Mouse (Mus musculus) left cerebral cortex, adult 8-10 months (tissue): ENCODE data around the gene Wfdc2. TPM values are rescaled to one million over a fixed set of nuclear protein-coding genes. Genes with fewer than 3 reads are reported as not detected.
A peak's percentile ranks its signal among the peaks of the same experiment; 100 is the strongest.

ENCODE experiments used
- DNase-seq, 2 experiments: peaks; one replicate each; pipeline ENCODE4 v3.0.0; 2022; ENCODE audit warnings: low spot score in 2 of 2
- total RNA-seq, 4 experiments: library from RNA; stranded (reverse); gene quantifications; 2 replicates each; pipeline ENCODE4 v1.2.4; 2022

Gene Wfdc2
- 1 to 10 TPM in 2 of 4 experiments, under 1 TPM in 2; 0.98 to 1.5 (median 1.1) TPM for total RNA-seq

DNA sequence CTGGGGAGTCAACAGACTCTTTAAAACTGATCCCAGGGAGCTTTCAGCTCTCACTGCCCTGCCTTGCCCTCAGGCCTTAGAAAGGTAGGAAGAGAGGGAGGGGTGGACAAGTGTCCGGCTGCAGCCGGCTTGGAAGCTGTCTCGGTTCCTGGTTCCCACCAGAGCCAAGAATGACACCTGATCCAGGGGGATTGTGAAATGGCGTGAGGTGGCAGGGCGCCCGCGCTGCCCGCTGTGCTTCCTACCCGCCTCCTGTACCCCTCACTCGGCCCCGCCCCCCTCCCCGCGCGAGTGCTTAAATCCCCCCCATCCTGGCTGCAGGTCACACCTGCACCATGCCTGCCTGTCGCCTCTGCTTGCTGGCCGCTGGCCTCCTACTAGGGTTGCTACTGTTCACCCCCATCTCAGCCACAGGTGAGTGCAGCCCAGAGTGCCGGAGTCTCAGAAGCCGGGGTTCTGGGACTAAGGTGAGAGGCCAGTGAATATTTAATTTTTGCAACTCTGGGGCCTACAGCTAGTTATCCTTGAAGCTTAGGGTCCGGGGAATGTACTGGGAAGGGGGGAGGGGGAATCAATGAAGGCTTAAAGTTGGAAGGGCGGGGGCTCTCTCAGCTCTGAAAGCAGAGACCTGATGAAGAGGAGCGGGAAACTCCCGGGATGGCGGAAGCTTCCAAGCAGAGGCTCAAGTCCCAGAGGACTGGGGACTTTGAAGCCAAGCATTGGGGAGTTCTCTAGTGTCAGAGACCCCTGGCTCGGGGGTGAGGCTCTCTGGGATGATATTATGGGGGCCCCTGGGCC, at the start of gene Wfdc2:
Gene Wfdc2 (plus strand): TSS at position 23 of the 798 bp plus-strand sequence.
- DNase-seq: no peak

DNA sequence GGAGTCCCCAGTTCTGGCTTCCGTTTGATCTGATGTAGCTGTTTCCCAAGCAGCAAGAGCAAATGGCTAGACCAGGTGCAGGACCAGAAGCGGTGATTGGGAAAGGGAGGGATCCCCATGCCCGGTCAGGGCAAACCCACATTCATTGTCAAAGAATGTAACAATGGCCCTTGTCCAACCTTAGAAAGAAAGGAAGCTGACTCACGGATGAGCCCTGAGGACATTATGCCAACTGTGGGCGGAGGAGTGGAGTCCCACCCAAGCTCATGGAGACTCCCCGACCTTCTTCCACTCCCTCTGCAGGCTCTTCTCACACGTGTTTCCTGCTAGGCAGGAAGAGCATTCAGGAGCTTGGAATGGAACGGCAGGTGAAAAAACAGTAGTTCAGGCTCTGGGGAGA, 48.8 kb upstream of the Wfdc2 start:
- no peak for DNase-seq

DNA sequence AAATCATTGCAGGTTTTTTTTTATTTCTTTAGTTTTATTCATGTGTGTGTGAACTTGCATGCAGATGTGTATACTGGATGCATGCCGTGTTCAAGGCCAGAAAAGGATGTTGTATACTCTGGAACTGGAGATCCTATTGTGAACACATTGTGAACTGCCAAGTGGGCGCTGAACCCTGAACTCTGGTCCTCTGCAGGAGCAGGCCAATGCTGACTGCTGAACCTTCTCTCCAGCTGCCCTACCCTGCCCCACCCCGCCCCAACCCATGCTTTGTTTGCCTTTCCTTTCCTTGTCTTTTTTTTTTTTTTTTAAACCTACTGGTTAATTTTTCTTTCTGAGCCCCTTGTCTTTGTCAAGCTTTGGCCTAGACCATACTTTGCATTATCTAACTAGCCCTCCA, 47.3 kb upstream of the Wfdc2 start:
- no peak for DNase-seq

DNA sequence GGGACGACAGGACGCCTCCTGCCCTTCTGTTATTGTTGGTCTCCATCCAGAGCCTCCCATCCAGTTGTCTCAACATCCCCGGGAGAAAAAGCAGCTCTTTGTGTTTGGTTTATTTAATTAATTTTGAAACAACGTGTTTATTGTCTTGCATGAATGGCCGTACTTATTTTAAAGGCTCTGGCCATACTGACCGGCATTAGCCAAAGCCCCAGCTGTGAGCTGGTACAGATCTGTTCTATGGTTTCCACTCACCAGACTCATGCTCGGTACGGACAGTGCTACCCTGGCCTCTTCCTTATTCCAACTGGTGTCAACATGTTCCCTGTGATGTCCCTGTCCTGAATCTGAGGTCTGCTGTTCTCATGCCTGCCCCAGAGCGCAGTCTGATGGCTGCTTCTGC, 46.3 kb upstream of the Wfdc2 start:
- no peak for DNase-seq

DNA sequence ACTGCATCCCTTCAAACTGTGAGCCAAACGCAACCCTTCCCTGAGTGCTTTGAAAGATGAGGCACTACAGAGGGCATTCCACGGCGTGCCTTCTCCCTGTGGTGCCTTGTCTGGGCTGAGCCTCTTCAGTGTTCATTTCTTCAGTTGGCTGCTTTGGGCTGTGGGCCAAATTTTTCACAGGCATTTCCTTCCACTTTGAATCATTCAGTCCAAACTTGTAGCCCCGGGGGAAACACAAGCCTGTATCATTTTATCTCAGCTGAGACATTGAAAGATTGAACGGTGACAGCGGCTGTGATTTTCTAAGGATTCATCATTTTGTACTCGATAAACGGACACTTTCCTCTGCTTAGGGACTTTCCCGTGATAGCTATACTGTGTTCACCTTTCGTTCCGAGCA, 45.6 kb upstream of the Wfdc2 start:
- DNase-seq: no peak

- no peak for DNase-seq
Observed at GRCm38 (mm10) chr2:164517485-164518221, 44.6 kb upstream of the Wfdc2 start.

- no peak for DNase-seq
Observed at GRCm38 (mm10) chr2:164518266-164519170, 43.7 kb upstream of the Wfdc2 start.

DNA sequence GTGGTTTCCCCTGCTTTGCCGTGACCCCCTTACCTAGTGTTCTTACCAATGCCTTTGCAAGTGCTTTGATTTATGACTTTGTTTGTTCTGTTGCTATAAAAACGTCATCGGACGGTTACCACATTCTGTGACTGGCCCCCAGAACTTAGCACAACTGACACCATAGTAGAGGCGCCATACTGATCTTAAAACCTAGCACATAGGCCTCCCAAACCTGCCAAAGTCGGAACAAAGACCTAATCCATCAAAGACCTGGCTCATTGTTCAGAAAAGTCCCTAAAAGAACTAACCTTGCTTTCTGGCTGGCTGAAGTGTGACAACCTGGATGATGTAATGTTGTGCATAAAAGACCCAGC, 43.1 kb upstream of the Wfdc2 start:
- no peak for DNase-seq

GRCm38 (mm10) chr2:164520782-164521181, 41.4 kb upstream of the Wfdc2 start:
- no peak for DNase-seq

- no peak for DNase-seq
Observed at GRCm38 (mm10) chr2:164521841-164522240, 40.4 kb upstream of the Wfdc2 start.

DNA sequence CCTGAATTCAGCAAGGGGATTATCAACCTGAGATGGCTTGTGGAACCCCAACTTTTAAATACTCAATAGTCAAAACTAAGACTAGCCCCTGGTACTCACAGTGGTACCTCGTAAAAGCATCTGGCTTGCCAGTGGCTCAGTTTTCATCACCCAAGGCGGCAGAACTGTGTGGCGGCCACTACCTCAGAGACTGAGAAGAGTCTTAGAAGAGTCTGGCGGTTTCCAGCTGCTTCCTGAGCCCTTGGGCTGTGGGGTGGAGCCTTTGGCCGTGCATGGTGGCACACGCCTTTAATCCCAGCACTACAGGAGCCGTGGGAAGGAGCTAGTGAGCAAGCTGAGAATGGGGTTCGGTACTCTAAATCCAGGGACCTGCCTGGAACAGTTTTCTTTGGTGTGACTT, 39.9 kb upstream of the Wfdc2 start:
- DNase-seq: no peak

- DNase-seq: no peak
Observed at GRCm38 (mm10) chr2:164523301-164523773, 38.9 kb upstream of the Wfdc2 start.

DNA sequence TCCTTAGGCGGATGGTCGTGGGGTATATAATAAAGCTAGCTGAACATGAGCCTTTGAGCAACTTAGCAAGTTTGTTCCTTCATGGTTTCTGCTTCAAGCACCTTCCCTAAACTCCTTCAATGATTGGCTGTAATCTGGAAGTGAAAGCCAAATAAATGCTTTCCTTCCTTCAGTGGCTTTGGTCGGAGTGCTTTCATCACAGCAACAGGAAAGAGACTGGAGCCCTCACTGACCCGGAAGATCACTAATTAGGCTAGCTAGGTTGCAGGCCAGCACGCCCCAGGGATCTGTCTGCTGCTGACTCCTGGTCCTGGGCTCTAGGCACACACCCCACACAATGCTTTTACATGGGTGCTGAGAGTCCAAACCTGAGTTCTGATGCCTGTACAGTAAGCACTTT, 33.7 kb upstream of the Wfdc2 start:
- DNase-seq: no peak

DNA sequence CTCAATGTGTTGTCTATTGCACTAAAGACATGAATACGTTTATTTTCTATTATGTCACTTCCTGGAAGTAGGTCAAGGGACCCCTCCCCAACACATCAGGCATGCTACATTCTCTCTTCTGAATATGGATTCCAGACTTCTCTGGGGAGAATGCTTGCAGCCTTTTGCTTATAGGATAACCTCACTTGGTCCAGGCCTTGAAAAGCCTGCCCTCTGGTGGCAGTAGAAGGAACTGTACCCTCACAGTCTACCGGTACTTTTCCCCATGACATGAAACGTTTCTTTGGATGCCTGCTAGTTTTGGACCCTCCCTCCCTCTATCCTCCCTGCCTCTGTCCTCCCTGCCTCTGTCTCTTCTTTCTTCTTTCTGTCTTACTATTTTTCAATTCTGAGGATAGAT, 31.0 kb upstream of the Wfdc2 start:
- DNase-seq: peak; percentile 38 to 55

DNA sequence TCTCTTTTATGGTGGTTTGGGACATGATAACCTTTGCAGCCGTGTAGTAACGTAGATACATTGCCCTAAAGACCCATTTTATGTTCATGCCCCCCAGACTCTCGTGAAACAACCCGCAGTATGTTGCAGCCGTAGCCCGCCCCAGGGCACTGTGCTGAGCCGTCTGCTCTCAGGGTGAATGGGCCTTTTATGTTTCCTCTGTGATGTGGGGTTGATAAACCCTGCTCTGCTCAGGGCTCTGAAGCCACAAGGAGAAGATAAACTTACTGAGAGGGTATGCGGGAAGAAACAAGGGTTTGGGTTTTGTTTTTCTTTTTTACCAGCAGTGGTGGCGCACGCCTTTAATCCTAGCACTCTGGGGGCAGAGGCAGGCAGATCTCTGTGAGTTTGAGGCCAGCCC, 27.9 kb upstream of the Wfdc2 start:
- no peak for DNase-seq

- no peak for DNase-seq
Observed at GRCm38 (mm10) chr2:164537003-164537402, 25.2 kb upstream of the Wfdc2 start.

DNA sequence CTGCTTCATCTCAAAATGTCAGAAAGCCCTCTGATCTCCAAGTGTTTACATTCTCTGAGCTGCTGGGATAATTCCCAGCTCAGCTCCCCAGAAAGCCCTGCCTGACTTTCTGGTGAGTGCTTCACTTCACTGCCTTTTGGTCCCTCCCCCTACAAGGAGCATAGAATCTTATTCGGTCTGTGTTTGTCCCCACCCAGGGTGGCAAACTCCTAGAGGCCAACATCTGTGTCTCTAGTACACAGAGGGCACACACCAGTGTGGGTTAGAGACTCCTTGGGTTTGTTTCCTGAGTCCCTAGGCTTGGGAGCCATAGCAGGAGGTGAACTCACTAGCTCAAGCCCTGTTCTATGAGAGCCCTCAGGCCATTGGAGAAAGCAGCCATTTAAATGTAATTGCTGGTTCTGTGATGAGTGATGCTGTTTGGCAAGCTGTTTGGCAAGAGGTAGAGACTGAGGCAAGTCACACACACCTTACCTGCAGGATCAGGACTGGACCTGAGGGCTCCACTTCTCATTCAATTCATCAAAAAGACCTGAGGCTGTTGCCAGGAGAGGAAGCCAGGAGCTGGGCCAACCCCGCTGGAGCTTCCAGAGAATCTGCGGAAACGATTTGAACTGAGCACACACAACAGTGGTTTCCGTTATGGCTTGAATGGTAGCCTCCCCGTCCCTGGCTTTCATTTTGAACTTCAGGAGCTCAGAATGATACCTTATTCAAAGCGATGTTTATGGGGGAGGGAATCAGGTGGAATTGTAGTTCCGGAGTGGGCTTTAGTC, 21.4 kb upstream of the Wfdc2 start:
- DNase-seq: no peak

GRCm38 (mm10) chr2:164542132-164542531, 20.1 kb upstream of the Wfdc2 start:
- DNase-seq: peak in 1 of 2 experiments; percentile 85

DNA sequence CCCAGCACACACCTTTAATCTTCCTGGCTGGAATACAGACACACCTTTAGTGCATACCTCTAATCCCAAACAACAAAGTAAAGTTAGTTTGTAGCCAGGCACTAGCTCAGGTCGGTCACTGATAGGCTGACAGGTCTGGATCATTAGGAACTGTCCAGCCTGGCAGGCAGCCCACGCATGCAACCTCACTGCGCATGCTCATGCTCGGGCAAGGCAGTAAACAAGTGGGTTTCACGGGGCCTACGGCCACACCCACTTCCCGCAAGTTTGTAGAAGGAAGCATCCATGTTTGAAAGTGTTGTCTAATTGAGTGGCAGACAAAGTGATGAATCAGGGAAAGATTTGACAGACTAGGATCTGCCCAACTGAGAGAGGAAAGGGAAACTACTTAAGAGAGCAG, 19.6 kb upstream of the Wfdc2 start:
- DNase-seq: no peak

DNA sequence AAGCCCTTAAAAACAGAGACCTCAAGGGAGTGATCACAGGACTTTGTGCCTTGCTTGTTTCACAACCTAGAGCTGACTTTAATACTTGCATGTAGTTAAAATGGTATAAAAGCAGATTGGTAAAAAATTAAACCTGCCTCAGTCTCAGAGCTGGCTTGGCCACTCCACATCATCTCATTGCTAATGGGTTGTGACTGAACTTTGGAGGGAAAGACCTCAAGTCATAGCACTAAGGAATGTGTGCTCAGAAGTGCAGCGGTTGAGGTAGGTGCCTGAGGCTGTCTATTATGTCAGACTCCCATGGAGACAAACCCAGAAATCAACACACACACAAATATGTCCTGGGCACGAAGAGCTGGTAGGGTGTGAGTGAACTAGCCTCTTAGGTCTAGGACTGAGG, 18.5 kb upstream of the Wfdc2 start:
- no peak for DNase-seq
